Mouse (Mus musculus) kidney, adult 2 months (tissue): ENCODE results near the gene Adap2.

Experiments used
- CTCF ChIP-seq: fragments of 200-500 bp; conservative IDR thresholded peaks from 2 replicates; pipeline ENCODE4 v1.5.1; 2011; ENCODE audit warnings: low read depth, mild to moderate bottlenecking, control low read depth, low read length, moderate library complexity, mixed read lengths; ENCODE audit not compliant: insufficient read depth, insufficient read length
- POLR2A ChIP-seq: fragments of 200-500 bp; IDR thresholded peaks from one replicate; pipeline ENCODE4 v1.6.1; 2011; ENCODE audit warnings: low read depth, low read length, control low read depth

GRCm38 (mm10) chr11:80196351-80196750 lies 42.4 kb downstream of the Adap2 start:
- TF ChIP-seq CTCF (no peak), POLR2A (no peak)
